Mouse (Mus musculus): ENCODE data around the gene Ncoa1. TPM values are rescaled to one million over a fixed set of nuclear protein-coding genes. Genes with fewer than 3 reads are reported as not detected.

Ncoa1 gene
- total RNA-seq, 1 experiment from 2014 or later, result 15.4 TPM

Other genes with a start within 250 kb of the Ncoa1 start
- gene Ptrhd1, start 243.2 kb downstream of the Ncoa1 start, total RNA-seq (2017), result 3.1 and 4.4 TPM in 2 replicates
- gene Cenpo, start 242.9 kb downstream of the Ncoa1 start, total RNA-seq (2017), result 37.6 and 44.2 TPM in 2 replicates
- 135 and 164 TPM in 2 replicates for gene Itsn2, start 115.5 kb upstream of the Ncoa1 start, total RNA-seq (2017)
- not detected in 2 replicates for gene Gm3625, start 115.7 kb upstream of the Ncoa1 start, total RNA-seq (2017)